Mouse (Mus musculus): ENCODE results near the gene Eif4a1.

DNA sequence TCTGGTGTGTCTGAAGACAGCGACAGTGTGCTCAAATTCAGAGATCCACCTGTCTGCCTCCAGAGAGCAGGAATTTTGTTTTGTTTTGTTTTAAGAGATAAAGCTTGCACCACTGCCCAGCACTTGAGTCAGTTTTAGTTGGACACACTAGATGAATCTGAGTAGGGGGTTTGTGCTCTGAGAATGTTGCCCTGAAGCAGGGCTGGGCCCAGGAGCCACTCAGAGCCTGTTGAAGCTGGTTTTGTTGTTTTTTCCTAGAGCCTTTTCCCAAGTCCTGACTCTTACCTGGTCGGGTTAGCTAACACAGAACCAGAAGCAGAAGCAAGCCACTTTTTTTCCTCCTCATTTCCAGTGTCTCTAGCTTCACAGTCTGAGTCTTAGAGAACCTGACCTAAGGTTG, 38.9 kb upstream of the Eif4a1 start:
- TF ChIP-seq CTCF (IDR thresholded peaks at IDR 0.05; ENCODE audit: extremely low read depth, insufficient read depth, low read length) (no peak), POLR2A (IDR thresholded peaks at IDR 0.05; ENCODE audit: extremely low read depth, insufficient read depth, low read length) (no peak)

Measured in cortical plate, adult 2 months (tissue).